Mouse (Mus musculus) CD4-positive helper T cell, adult 2 months (primary cell): ENCODE results near the gene Plpp7.

Experiments
- DNase-seq: peaks from one replicate; pipeline ENCODE4 v3.0.0-alpha.2; 2012; ENCODE audit warnings: low read depth, missing footprints, low spot score

Plpp7 gene

DNA sequence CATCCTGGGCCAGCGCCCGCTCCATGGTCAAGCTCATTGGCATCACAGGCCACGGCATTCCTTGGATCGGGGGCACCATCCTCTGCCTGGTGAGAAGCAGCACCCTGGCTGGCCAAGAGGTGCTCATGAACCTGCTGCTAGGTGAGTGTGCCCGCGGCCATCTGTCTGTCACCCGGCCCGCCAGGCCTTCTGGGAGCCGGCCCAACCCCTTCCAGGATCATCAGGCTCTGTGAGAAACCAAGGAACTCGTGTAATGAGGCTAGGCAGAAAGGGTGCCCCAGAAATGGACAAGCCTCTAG, 743 bp downstream of the Plpp7 start:
- no peak for DNase-seq

DNA sequence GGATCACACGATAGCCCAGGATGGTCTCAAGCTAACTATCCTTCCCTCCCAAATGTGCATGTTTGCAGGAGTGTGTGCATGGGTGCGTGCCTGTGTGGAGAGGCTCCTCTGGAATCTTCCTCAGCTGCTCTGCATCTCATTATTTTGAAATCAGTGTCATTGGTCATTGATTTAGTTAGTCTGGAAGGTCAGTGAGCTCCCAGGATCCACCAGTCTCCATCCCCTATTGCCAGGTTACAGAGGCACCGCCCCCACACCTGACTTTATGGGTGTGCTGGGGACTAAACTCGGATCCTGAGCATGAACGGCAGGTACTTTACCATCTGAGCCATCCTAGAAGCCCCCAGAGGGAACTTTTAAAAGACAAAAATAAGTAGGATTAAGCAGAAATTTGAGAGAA, 7.6 kb downstream of the Plpp7 start:
- no peak for DNase-seq

DNA sequence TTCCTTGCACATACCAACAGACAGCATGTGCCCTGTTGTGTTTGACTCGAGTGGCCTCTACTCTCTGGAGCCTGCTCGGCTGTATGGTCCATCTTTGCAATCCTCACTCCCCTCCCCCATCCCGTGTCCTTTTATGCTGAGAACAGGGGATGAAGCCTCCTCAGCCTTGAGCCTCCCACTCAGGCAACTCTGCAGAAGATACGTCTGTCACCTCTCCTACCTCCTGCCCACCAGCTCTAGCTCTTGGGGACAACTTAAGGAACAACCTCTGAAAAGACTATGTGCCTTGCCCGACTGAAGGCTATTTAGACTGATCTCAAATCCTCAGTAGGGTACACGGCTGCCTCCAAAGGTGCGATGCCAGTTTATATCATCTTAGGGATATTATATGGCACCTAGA, 8.2 kb downstream of the Plpp7 start:
- DNase-seq: no peak

DNA sequence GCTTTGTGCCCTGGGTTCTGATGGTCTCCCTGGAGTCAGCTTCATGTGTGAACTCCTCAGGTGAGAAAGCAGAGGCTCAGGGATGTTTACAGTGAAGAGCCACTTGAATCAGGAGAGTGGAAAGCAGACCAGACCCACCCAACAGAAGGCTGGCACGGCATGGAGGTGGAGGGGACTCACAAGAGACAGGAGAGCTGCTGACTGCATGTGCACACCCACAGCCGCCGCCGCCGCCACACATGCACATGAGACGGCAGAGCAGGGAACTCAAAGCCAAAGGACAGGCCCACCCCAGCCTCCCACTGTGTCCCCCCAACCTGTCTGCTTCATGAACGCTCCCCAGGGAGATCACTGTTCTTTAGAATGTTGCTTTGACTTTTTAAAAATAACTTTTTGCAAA, 8.8 kb downstream of the Plpp7 start:
- DNase-seq: no peak

DNA sequence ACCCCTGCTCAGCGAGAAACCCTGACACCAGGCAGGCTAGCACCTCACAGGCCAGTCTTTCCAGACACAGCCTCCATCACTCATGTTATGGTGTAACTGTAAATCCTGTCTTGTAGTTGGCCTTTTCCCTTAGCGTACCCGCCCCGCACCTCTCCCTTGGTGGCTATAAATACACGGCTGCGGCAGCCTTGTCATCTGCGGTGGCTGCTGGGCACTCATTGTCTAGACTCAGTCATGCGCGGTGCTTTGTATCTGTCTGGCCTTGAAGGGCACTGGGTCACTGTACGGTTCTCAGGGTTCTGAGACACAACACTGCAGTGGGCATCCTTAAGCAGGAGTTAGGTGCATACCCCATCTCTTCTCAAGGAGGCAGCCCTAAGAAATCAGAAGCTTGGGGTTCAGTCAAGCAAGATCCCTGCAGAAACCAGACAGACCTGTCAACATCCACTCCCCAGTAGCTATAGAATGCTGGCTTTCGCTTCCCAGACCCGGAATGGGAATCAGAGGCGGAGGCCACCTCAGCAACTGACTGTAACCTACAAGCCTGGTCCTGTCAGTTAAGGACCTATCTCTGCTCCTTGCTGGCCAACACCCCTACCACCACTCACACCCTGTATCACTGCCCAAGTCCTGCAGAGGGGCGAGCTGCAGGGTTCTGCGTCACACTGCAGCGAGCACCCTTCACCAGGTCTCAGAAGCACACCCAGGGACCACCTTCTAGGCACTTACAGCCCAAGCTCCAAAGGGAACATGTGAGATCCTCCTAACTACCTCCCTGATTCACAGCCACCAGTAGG, 10.0 kb downstream of the Plpp7 start:
- DNase-seq: no peak

DNA sequence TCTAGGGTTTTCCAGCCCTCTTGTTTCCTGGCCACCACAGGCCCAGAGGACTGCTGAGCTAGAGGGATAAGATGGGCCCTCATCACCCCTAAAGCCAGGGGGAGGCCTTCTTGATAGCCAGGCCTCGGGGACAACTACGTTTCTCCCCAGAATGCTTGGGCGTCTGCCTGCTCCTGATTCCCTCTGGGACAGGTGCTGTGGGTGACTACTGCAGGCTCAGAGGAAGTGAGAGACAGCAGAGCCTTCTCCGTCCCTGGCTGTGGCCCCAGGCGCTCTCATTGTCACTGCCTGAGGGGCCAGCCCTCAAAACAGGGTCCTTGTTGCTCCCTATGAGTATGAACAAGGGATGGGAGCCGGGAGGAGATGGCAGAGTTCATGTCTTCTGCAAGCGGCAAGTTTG, 10.6 kb downstream of the Plpp7 start:
- no peak for DNase-seq

DNA sequence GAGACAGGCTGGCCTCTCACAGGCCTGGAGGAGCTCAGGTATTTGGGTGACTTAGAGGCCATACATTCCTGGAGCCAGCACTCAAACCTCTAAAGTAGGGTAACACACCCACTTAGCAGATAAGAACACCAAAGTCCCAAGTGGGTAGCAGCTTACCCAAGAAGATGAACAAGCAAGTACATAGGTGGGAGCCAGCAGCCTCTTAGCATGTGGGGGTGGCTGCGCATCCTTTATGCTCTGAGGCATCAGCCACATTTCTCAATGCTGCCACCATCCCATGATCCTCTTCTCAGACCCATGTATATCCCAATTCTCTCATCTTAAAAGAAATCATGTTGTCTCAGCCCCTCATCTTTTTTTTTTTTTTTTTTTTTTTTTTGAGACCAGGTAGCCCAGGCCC, 15.9 kb downstream of the Plpp7 start:
- no peak for DNase-seq

DNA sequence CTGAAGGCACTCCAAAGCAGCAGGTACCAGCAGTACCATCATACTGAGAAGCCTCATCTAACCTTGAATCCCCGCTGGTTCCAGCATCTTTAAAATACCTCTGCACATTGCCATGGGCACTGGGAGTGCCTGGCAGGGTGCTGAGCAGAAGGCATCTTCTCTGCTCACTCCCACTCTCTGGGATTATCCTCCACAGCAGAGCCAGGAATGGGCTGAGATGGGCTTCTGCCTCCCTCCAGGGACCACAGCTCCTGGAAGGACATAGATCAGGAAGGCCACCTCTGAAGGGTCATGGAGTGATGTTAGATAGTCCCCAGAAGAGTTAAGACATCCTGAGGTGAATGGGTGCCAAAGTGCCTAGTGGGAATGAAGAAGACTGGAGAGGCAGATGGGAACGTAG, 17.2 kb downstream of the Plpp7 start:
- DNase-seq: no peak

DNA sequence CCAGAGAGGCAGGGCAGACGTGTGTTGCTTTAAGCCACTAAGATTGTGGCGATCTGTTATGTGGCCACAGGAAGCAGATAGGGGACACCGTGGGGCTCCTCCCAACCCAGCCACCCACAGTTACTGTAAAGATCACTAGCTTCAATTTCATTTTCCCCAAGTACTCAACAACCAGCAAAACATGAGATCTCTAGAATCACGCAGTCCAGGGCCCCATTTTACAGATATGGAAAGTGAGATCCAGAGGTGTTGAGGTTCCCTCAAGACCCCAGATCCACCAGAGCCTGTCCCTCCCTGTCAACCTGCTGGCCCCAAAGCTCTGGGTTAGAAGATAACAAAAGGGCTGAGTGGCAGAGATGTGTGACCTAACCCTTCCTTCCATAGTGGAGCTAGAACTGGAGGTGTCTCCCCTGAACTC, 20.5 kb downstream of the Plpp7 start:
- no peak for DNase-seq

DNA sequence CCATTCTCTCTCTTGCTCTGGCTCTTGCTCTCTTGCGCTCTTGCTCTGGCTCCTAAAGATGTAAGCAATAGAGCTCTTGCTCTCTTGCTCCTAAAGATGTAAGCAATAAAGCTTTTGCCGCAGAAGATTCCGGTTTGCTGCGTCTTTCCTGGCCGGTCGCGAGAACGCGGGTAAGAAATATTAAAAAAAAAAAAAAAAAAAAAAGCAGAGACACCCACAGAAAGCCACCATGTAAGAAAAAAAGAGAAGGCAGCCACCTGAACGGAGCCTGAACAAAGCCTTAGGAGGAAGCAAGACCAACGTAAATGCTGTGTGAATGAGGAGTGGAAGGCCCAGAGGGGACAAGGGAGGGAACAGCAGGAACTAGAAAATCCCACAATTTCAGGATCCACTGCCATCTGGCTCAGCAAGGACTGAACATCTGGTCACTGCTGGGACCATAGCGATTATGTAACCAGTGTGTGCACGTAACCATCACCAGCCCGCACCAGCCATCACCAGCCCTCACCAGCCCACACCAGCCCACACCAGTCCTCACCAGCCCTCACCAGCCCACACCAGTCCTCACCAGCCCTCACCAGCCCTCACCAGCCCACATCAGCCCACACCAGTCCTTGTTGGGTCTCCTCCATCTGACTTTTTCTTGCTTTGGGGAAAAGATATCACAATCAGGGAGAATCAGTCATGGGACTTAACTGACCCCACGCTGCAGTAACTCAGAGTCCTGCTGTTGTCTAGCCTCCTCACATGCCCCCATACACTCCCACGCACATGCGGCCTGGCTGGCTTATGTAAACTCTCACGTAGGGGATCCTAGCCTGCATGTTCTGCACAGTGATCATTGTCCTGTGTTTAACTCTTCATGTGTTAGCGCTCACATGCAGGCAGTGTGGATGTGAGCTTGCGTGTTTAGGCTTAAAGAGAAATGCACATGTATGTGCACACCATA, 24.7 kb downstream of the Plpp7 start:
- DNase-seq: no peak

DNA sequence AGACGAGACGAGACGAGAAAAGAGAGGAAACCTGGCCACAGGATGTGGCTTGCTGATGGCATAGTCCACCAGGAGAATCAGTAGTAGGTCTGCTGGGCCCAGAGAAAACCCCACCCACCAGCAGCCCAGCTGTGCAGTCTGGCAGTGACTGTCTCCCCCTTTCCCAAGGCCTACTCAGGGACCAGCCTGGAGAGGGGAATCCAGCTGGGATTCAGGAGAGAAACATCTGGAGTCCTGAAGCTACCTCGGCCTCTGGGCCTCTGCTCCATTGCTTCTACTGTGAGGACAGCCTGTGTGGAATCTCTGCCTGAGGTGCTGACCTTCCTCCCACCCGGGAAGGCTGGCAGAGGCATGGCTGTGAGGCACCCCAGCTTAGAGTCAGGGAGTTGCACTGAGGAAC, 25.8 kb downstream of the Plpp7 start:
- peak; percentile 60 for DNase-seq

DNA sequence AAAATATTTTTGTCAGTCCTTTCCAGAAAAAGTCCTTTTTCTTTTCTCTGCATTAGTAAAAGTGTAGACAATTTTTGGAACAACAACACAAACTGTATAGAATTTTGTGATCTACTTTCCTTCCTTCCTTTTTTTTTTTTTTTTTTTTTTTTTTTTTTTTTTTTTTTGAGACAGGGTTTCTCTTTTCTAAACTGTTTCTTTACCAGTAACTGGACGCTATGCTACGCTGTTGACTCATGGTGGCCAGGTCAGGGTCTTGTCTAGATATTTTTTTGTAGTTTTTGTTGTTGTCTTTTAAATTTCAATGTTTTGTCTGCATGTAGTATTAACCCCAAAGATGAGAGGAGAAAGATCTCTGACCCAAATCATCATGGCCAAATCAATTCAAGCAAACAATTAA, 26.5 kb downstream of the Plpp7 start:
- no peak for DNase-seq

DNA sequence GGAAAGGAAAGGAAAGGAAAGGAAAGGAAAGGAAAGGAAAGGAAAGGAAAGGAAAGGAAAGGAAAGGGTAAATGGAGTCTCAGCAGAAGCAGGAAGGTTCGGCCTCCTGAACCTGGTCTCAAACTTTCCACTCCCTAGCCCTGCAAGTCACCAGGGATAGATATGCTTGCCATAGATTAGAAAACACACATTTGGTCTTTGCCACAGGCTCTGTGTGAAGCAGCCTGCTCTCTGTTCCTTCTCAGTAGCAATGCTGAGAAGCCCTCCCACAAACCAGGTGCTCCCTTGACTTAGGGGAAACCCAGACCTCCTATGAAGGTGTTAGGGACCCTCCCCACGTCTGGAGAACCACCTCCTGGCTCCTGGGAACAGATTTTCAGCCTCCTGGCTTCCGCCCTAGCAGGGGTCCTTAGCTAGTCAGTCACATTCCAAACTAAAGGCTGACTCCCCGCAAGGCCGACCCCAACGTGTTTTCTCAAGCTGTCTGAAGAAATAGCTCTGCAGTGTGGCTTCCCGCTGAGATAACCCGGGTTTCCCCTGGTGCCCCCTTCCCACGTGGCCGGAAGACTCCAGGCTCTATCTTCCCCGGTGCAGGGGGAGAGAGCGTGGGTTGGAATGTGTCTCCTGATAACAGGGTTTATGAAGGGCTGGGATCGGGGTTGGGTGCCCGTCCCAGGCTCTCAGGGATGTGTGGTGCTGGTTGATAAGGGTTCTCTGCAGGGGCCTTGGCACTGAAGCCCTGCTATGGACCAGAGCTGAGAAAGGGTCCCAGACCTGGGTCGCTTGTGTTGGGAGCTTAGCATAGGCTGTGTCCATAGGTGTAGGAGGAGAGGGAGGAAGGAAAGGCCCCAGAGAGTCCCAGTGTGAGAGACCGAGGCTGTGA, 32.6 kb downstream of the Plpp7 start:
- no peak for DNase-seq

DNA sequence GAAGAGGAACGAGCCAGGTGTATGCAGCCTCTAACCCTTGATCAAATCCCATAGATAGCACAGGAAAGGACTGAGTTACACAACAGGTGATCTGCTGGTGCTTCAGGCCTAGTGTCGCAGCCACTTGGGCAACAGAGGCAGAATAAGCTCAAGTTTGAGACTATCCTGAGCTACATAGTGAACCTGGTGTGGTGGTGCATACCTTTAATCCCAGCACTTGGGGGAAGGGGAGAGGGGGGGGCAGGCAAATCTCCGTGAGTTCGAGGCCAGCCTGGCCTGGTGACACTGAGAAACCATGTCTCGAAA, 33.2 kb downstream of the Plpp7 start:
- DNase-seq: no peak

DNA sequence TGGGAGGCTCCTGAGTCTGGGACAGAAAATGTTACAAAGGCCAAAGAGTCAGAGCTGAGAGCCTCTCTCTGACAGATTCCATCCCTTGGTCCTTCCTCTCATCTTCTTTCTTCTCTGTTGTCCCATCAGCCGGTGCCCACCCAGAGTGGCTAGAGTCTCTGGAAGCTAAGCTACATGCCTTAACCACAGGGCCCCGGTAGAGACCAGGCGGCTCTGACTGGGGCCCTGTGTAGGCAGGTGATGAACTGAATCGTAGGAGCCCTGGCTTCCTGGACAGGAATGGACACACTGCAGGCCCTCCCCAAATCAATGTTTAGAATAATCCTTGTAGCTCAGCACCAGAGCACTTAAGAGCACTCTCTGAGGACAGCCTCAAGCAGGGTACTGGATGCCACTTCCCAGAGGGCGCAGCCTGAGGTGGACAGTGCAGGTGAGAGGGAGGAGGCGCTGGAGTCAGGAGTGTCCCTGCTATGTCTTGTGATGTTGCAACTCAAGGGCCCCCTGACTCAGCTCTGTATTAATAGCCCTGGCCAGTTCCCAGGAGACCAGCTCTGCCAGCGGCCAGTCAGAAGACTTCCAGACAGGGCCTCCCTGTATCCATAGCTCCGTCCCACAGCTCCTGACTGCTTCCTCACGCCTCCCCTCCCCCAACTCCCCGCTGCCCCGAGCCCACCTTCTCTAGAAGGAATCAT, 34.2 kb downstream of the Plpp7 start:
- no peak for DNase-seq

DNA sequence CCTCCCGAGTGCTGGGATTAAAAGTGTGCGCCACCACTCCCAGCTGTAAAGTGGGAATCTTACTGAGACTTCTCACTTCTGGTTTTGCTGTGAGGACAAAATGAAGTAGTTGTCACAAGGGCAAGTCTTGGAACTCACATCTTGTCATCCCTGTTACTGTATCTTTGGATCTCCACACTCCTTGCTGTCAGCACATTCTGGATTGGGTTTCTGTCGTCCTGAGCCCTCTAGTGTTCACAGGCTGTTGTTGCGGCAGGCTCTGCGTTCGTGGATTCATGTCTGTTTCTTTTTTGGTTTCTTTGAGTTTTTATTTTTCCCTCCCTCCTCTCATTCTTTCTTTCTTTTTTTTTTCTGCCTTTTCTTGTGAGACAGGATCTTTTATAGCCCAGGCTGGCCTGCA, 35.1 kb downstream of the Plpp7 start:
- DNase-seq: peak; percentile 62

DNA sequence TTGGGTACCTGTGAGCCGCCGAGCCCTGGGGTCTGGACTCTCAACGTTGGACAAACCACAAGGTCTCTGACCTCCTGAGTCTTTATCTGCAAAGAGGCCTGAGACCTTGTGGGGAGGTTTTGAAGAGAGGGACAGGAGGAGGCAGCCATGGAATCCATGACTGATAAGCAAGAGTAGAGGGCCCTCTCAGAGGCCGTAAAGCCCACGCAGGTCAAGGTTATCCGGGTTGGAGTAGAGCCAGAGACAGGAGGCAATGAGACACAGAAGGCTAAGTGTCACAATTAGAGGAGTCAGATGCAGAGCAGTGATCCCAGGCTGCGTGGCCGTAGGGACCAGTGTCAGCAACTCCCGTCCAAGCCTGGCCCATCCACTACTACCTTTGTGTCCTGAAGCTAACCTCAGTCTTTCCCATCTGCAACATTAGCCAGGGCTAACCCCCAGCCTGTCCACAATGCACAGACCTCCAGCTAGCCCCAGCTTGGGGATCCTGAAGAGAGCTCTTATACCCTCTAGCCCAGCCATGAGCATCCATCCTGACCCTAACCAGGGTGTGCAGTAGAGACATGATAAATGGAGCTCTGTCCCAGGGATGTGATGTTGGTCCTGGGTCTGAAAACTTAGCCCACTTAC, 36.0 kb downstream of the Plpp7 start:
- no peak for DNase-seq

DNA sequence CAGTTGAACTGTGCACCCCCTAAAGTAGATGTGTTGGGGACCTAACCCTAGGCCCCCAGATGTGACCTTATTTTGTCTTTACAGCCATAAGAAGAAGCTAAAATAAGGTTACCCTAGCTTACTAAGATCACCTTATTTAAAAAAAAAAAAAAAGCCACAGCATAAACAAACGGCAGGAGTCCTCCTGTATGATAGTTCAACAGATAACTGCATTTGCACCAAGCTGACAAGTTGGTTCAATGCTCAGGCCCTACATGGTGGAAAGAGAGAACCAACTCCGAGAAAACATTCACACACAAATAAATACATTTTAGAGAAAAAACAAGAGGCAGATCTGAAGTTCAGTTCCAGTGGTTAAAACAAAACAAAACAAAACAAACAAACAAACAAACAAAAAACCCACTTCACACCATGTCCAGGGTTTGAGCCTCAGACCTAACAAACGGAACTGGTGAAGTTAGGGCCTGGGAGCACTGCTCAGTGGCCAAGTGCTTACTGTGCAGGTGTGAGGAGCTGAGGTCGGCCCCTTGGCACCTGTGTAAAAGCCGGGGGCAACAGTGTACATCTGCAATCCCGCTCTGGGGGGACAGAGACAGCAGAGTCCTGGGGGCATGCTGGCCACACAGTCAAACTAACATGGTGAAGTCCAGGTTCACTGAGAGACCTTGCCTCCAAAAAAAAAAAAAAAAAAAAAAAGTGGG, 36.7 kb downstream of the Plpp7 start:
- DNase-seq: no peak

DNA sequence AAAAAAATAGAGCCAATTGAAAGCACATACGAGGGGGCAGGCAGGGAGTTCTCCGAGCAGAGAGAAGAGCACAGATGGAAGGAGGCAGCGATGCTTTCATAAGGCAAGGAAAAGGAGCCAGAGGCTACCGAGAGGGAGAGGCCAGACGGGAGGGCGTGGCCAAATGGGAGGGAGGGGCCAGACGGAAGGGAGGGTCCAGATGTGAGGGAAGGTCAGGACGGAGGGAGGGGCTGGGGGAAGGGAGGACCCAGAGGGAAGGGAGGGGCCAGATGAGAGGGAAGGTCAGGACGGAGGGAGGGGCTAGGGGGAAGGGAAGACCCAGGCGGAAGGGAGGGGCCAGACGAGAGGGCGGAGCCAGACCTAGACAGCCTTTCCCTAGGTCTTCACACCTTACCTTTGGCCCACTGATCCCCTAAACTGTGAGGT, 37.3 kb downstream of the Plpp7 start:
- DNase-seq: peak; percentile 68

DNA sequence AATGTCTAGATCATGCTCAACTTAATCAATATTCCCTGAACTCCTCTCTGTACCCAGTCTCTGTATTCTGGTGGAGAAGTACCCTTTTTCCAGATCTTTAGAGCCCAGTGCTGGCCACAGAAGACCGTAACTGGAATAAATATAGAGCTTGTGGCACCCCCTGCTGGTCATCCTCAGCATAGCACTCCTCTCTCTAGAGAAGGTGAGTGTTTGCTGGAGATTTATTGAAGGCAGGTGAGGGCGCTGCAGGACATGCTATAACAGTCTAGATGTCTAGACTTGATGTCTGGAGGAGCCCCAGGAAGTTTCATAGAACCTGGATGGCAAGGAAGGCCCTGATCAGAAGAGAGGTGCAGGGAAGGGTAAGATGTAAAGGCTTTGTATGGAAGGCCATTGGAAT, 38.7 kb downstream of the Plpp7 start:
- peak; percentile 89 for DNase-seq
